Mouse (Mus musculus) erythroblast, embryonic 14.5 days (primary cell): ENCODE results near the gene Psip1.

Experiments used
- GATA1 ChIP-seq: IDR thresholded peaks from 2 replicates; pipeline ENCODE4 v1.6.1; 2012; ENCODE audit warnings: low read length, inconsistent platforms, mixed read lengths
- TAL1 ChIP-seq: IDR thresholded peaks from 3 replicates; pipeline ENCODE4 v1.6.1; 2012; ENCODE audit warnings: low read length, inconsistent platforms, mixed read lengths

GRCm38 (mm10) chr4:83486117-83486901 lies at the start of gene Psip1:
- TF ChIP-seq GATA1 (no peak), TAL1 (no peak)
